Comparison of ENCODE assay signal across 8 mouse cellular contexts in the genomic region with DNA sequence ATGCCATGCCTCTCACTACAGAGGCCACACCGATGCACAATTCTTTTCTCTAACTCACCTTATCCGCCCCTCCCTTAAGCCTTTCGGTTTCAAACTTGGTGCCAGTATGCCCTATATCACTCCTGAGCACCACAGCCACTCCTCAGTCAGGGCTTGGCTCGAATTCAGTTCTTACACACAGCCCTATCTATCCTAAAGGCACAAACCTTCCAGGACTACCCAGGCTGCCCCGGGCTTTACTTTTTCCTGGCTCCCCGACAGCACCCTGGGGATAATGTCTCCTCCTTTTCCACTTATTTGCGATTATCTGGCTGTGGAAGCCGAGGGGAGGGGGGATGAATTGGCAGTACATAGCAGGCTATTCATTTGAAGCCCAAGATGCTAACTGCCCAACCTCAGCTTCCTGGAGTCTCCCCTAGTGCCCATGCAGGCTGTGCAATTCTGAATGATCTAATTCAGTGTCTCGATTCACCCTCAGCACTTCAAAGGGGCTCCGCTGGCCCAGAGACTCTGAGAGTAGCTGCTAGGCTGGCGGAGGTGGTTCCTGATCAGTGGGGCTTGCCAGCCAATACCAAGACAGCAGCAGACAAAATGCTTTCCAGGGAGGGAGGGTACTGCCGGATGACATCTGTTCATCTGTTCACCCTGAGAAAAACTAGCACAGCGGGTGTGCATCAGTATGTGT. TPM values are rescaled to one million over a fixed set of nuclear protein-coding genes. Genes with fewer than 3 reads are reported as not detected.
DNase-seq lines count a peak whose midpoint lies in the region; ATAC-seq lines count a peak whose summit lies in the region.

No protein-coding gene starts in this region.

- H3K36me3 ChIP-seq in forebrain, embryonic 14.5 days (ENCODE audit: control insufficient read depth, insufficient read depth, low read length) = no peaks in the 10 kb centered on the region
- H3K36me3 ChIP-seq in limb, embryonic 15.5 days = no peaks in the 10 kb centered on the region

- H3K9ac ChIP-seq in forebrain, embryonic 14.5 days (ENCODE audit: low read length) = peak overlapping the region; percentile 40
- H3K9ac ChIP-seq in limb, embryonic 15.5 days = no peak overlapping the region

- peak; percentile 58 for ATAC-seq in frontal cortex, adult (ENCODE audit: low TSS enrichment)
- ATAC-seq in forebrain, embryonic 14.5 days = peak; percentile 64
- peak; percentile 61 for ATAC-seq in limb, embryonic 15.5 days (ENCODE audit: insufficient number of reproducible peaks, low FRiP score, low TSS enrichment, low read depth)

- H3K27ac ChIP-seq in forebrain, embryonic 14.5 days (ENCODE audit: low read depth, low read length) = peak overlapping the region; percentile 86
- H3K27ac ChIP-seq in limb, embryonic 15.5 days = peak overlapping the region; percentile 70

- no peaks in the 10 kb centered on the region for H3K9me3 ChIP-seq in forebrain, embryonic 14.5 days (replicated peaks; ENCODE audit: control insufficient read depth, low read length)
- H3K9me3 ChIP-seq in limb, embryonic 15.5 days = no peaks in the 10 kb centered on the region

- no peak overlapping the region for H3K4me3 ChIP-seq in forebrain, embryonic 14.5 days (ENCODE audit: low read depth, low read length)
- H3K4me3 ChIP-seq in limb, embryonic 15.5 days = no peak overlapping the region

- peaks cover 18% of the 10 kb centered on the region for H3K4me1 ChIP-seq in forebrain, embryonic 14.5 days (ENCODE audit: control insufficient read depth, insufficient read depth, low read length)
- H3K4me1 ChIP-seq in limb, embryonic 15.5 days = peaks cover 27% of the 10 kb centered on the region

- no peaks in the 10 kb centered on the region for H3K27me3 ChIP-seq in forebrain, embryonic 14.5 days (replicated peaks; ENCODE audit: control insufficient read depth, insufficient read depth, low read length)
- H3K27me3 ChIP-seq in limb, embryonic 15.5 days = no peaks in the 10 kb centered on the region

- 23% methylated on average over 13 of the region's 13 CpGs for WGBS in forebrain, embryonic 14.5 days
- 31% methylated on average over 13 of the region's 13 CpGs for WGBS in limb, embryonic 15.5 days

- no peak for DNase-seq in frontal cortex, postnatal 25 days (ENCODE audit: low spot score in 2 of 2)
- DNase-seq in CD4-positive, CD25-positive, alpha-beta regulatory T cell, adult 2 months (ENCODE audit: low read depth, low spot score) = peak; percentile 66
- DNase-seq in forebrain, embryonic 14.5 days (ENCODE audit: low spot score) = peak; percentile 93
- DNase-seq in right cerebral cortex, postnatal 10 days (ENCODE audit: low spot score in 2 of 2) = peak; percentile 83 to 92
- no peak for DNase-seq in kidney, adult 9 months
- no peak for DNase-seq in ovary, postnatal 36 days (ENCODE audit: low spot score)

- H3K4me2 ChIP-seq in forebrain, embryonic 14.5 days (ENCODE audit: low read length) = peak overlapping the region; percentile 38
- H3K4me2 ChIP-seq in limb, embryonic 15.5 days = no peak overlapping the region

RNA-seq across cellular contexts. Expression of gene Srsf10, which starts 5.0 kb away (rescaled TPM):
- 259 and 304 TPM in 2 replicates for polyA plus RNA-seq in forebrain, embryonic 14.5 days (2014; fragmentation: Nextera tagmentation; extraction: Ambion mirVana)
- polyA plus RNA-seq in limb, embryonic 15.5 days (2015; fragmentation: Nextera tagmentation; extraction: Ambion mirVana) = 208 and 209 TPM in 2 replicates

RNA-seq across cellular contexts. Expression of gene Pnrc2, which starts 23.1 kb away (rescaled TPM):
- polyA plus RNA-seq in forebrain, embryonic 14.5 days (2014; fragmentation: Nextera tagmentation; extraction: Ambion mirVana) = 162 and 165 TPM in 2 replicates
- polyA plus RNA-seq in limb, embryonic 15.5 days (2015; fragmentation: Nextera tagmentation; extraction: Ambion mirVana) = 160 TPM in 2 replicates

RNA-seq across cellular contexts. Expression of gene Cnr2, which starts 44.6 kb away (rescaled TPM):
- 0.05 and 0.10 TPM in 2 replicates for polyA plus RNA-seq in forebrain, embryonic 14.5 days (2014; fragmentation: Nextera tagmentation; extraction: Ambion mirVana)
- polyA plus RNA-seq in limb, embryonic 15.5 days (2015; fragmentation: Nextera tagmentation; extraction: Ambion mirVana) = 0.89 and 1.1 TPM in 2 replicates

Comparison
In these comparisons a context has a peak if more than half of its experiments do, and no peak if none do; other contexts are left out.
1. DNase-seq: peak in CD4-positive, CD25-positive, alpha-beta regulatory T cell, adult 2 months (single experiment), forebrain, embryonic 14.5 days (single experiment) and right cerebral cortex, postnatal 10 days (2 of 2); none in frontal cortex, postnatal 25 days (0 of 2), kidney, adult 9 months (single experiment) and ovary, postnatal 36 days (single experiment).
2. Peak in every context shown above with its lines, with median percentiles within 50 percentile points of each other: ATAC-seq.